ENCODE assay signal across 11 mouse cellular contexts in genomic region chrX:56276348-56276747, GRCm38 (mm10).
A peak's percentile ranks its signal among the peaks of the same experiment; 100 is the strongest.
DNase-seq lines count a peak whose midpoint lies in the region; ATAC-seq and TF ChIP-seq lines count a peak whose summit lies in the region.
"Had no signal": no experiment of that assay in that cellular context is flagged by ENCODE, and none has a peak within 500 bp of the region (broad histone marks: within the 10 kb centered on the region; RNA-seq: fewer than 3 reads in every experiment).

No protein-coding gene starts in this region.

- H3K36me3 ChIP-seq in heart, adult 2 months (ENCODE audit: control insufficient read depth, insufficient read depth, low read length) = no peaks in the 10 kb centered on the region
- H3K36me3 ChIP-seq in heart, embryonic 11.5 days (ENCODE audit: control insufficient read depth, insufficient read depth, low read length) = no peaks in the 10 kb centered on the region
- H3K36me3 ChIP-seq in liver, postnatal 0 days (replicated peaks; ENCODE audit: insufficient read depth, low read length) = no peaks in the 10 kb centered on the region
- no peaks in the 10 kb centered on the region for H3K36me3 ChIP-seq in liver, embryonic 12.5 days
- H3K36me3 ChIP-seq in ES-Bruce4 (ENCODE audit: control insufficient read depth, insufficient read depth, low read length, poor library complexity, severe bottlenecking) = no peaks in the 10 kb centered on the region

- ATAC-seq in heart, embryonic 11.5 days (replicated peaks; ENCODE audit: insufficient number of reproducible peaks, low FRiP score, low TSS enrichment) = no peak
- ATAC-seq in liver, postnatal 0 days = no peak
- no peak for ATAC-seq in liver, embryonic 12.5 days

- H3K4me2 ChIP-seq in heart, embryonic 11.5 days = no peak overlapping the region
- no peak overlapping the region for H3K4me2 ChIP-seq in liver, postnatal 0 days (ENCODE audit: low read depth, low read length)
- no peak overlapping the region for H3K4me2 ChIP-seq in liver, embryonic 12.5 days

- H3K9me3 ChIP-seq in heart, embryonic 11.5 days (replicated peaks; ENCODE audit: control insufficient read depth, low read length) = no peaks in the 10 kb centered on the region
- no peaks in the 10 kb centered on the region for H3K9me3 ChIP-seq in liver, postnatal 0 days (ENCODE audit: low read length)
- no peaks in the 10 kb centered on the region for H3K9me3 ChIP-seq in liver, embryonic 12.5 days (replicated peaks)
- no peaks in the 10 kb centered on the region for H3K9me3 ChIP-seq in ES-Bruce4 (replicated peaks; ENCODE audit: control insufficient read depth, insufficient read depth, low read length, poor library complexity, severe bottlenecking)

- no peak for TF ChIP-seq POLR2A in heart, adult 2 months (IDR thresholded peaks at IDR 0.05; ENCODE audit: insufficient read depth, low read depth, low read length)
- no peak for TF ChIP-seq POLR2A in ES-Bruce4 (IDR thresholded peaks at IDR 0.05; ENCODE audit: insufficient read depth, low read length)

- H3K4me1 ChIP-seq in heart, adult 2 months (ENCODE audit: control insufficient read depth, insufficient read depth, low read length) = no peaks in the 10 kb centered on the region
- no peaks in the 10 kb centered on the region for H3K4me1 ChIP-seq in heart, embryonic 11.5 days (ENCODE audit: control insufficient read depth, insufficient read depth, low read length)
- H3K4me1 ChIP-seq in liver, postnatal 0 days (ENCODE audit: insufficient read depth) = no peaks in the 10 kb centered on the region
- no peaks in the 10 kb centered on the region for H3K4me1 ChIP-seq in liver, embryonic 12.5 days
- H3K4me1 ChIP-seq in ES-Bruce4 (ENCODE audit: control insufficient read depth, insufficient read depth, low read length) = no peaks in the 10 kb centered on the region

- peak; percentile 30 for TF ChIP-seq CTCF in heart, adult 2 months (IDR thresholded peaks at IDR 0.05)
- peak; percentile 44 for TF ChIP-seq CTCF in liver, postnatal 0 days (IDR thresholded peaks at IDR 0.05; ENCODE audit: low read depth)
- peak; percentile 3 for TF ChIP-seq CTCF in ES-Bruce4 (IDR thresholded peaks at IDR 0.05; ENCODE audit: low read depth, low read length)

- no peak overlapping the region for H3K9ac ChIP-seq in heart, adult 2 months (ENCODE audit: low read depth, low read length)
- H3K9ac ChIP-seq in heart, embryonic 11.5 days (ENCODE audit: low read depth, low read length) = no peak overlapping the region
- no peak overlapping the region for H3K9ac ChIP-seq in liver, postnatal 0 days (replicated peaks)
- no peak overlapping the region for H3K9ac ChIP-seq in liver, embryonic 12.5 days
- H3K9ac ChIP-seq in ES-Bruce4 (ENCODE audit: low read depth, poor library complexity, severe bottlenecking) = no peak overlapping the region

- no peak overlapping the region for H3K4me3 ChIP-seq in heart, adult 2 months
- no peak overlapping the region for H3K4me3 ChIP-seq in heart, embryonic 11.5 days (ENCODE audit: low read depth, low read length)
- H3K4me3 ChIP-seq in liver, postnatal 0 days (ENCODE audit: low read depth, low read length) = no peak overlapping the region
- H3K4me3 ChIP-seq in liver, embryonic 12.5 days = no peak overlapping the region
- no peak overlapping the region for H3K4me3 ChIP-seq in ES-Bruce4 (ENCODE audit: low read depth, low read length)

- intact Hi-C loops in heart, adult 2 months (cut with DNase I) = no loop called here
- intact Hi-C loops in left cerebral cortex, postnatal 10 days (cut with DNase I) = no loop called here

- H3K79me2 ChIP-seq in heart, adult 2 months (replicated peaks; ENCODE audit: control insufficient read depth, insufficient read depth, low read length) = no peaks in the 10 kb centered on the region

- DNase-seq in heart, adult 2 months = no peak
- peak; percentile 11 for DNase-seq in liver, postnatal 0 days
- DNase-seq in embryo, embryonic 11 days = peak; percentile 4
- DNase-seq in T-cell, adult 2 months (ENCODE audit: low spot score) = no peak
- DNase-seq in left cerebral cortex, postnatal 10 days (ENCODE audit: extremely low spot score in 1 of 2, low spot score in 2 of 2) = no peak
- DNase-seq: cerebellum, postnatal 36 days; gastrocnemius, postnatal 14 days had no signal

- TF ChIP-seq EP300 in heart, adult 2 months (IDR thresholded peaks at IDR 0.05; ENCODE audit: insufficient read depth, low read depth, low read length) = no peak
- TF ChIP-seq EP300 in liver, postnatal 0 days (IDR thresholded peaks at IDR 0.05; ENCODE audit: low read depth) = no peak
- TF ChIP-seq EP300 in ES-Bruce4 (IDR thresholded peaks at IDR 0.05; ENCODE audit: insufficient read depth, low read depth, low read length) = no peak

- H3K27me3 ChIP-seq in heart, adult 2 months (ENCODE audit: control insufficient read depth, insufficient read depth, low read length) = no peaks in the 10 kb centered on the region
- H3K27me3 ChIP-seq in heart, embryonic 11.5 days (ENCODE audit: control insufficient read depth, insufficient read depth, low read length) = no peaks in the 10 kb centered on the region
- no peaks in the 10 kb centered on the region for H3K27me3 ChIP-seq in liver, postnatal 0 days (ENCODE audit: insufficient read depth, low read length)
- no peaks in the 10 kb centered on the region for H3K27me3 ChIP-seq in liver, embryonic 12.5 days (replicated peaks)
- no peaks in the 10 kb centered on the region for H3K27me3 ChIP-seq in ES-Bruce4 (ENCODE audit: control insufficient read depth, insufficient read depth, low read length, poor library complexity, severe bottlenecking)

- no peak overlapping the region for H3K27ac ChIP-seq in heart, adult 2 months
- no peak overlapping the region for H3K27ac ChIP-seq in heart, embryonic 11.5 days (ENCODE audit: low read depth, low read length)
- H3K27ac ChIP-seq in liver, postnatal 0 days (ENCODE audit: low read depth) = no peak overlapping the region
- H3K27ac ChIP-seq in liver, embryonic 12.5 days = no peak overlapping the region
- no peak overlapping the region for H3K27ac ChIP-seq in ES-Bruce4 (ENCODE audit: insufficient read depth, low read length)
- H3K27ac ChIP-seq: macrophage had no signal

Comparison
In these comparisons a context has a peak if more than half of its experiments do, and no peak if none do; other contexts are left out.
1. DNase-seq: peak in liver, postnatal 0 days (single experiment) and embryo, embryonic 11 days (single experiment); none in heart, adult 2 months (0 of 2), T-cell, adult 2 months (single experiment) and left cerebral cortex, postnatal 10 days (0 of 2).
2. Peak in every context shown above with its lines, with median percentiles within 50 percentile points of each other: CTCF ChIP-seq.